Mouse (Mus musculus) limb, embryonic 14.5 days (tissue): ENCODE measurements around the gene Ugt1a2. TPM values are rescaled to one million over a fixed set of nuclear protein-coding genes. Genes with fewer than 3 reads are reported as not detected.

Source experiments
- ATAC-seq: fragments of 200-750 bp; cut with Nextera tagmentation; 2 replicates; pipeline ENCODE4 v1.8.0; 2017; ENCODE audit warnings: low read depth, moderate number of reproducible peaks, moderate TSS enrichment; ENCODE audit not compliant: low FRiP score
- DNase-seq: peaks from one replicate; pipeline ENCODE4 v3.0.0-alpha.2; 2015; ENCODE audit warnings: low spot score
- H3K27ac ChIP-seq: fragments of 300-500 bp; sonication (generic); replicated peaks from 2 replicates; pipeline ENCODE4 v1.5.1; 2014; ENCODE audit warnings: low read depth, mild to moderate bottlenecking, low read length, moderate library complexity, mixed read lengths
- H3K27me3 ChIP-seq: fragments of 300-500 bp; sonication (generic); 2 replicates; pipeline ENCODE4 v1.6.1; 2014; ENCODE audit warnings: low read length, mixed read lengths; ENCODE audit not compliant: control insufficient read depth, insufficient read depth
- H3K36me3 ChIP-seq: fragments of 300-500 bp; sonication (generic); 2 replicates; pipeline ENCODE4 v1.6.1; 2014; ENCODE audit warnings: mild to moderate bottlenecking, low read length, moderate library complexity, mixed read lengths; ENCODE audit not compliant: control insufficient read depth, insufficient read depth
- H3K4me1 ChIP-seq: fragments of 300-500 bp; sonication (generic); 2 replicates; pipeline ENCODE4 v1.6.1; 2014; ENCODE audit warnings: antibody characterized with exemption, low read length, mixed read lengths; ENCODE audit not compliant: control insufficient read depth, insufficient read depth
- H3K4me2 ChIP-seq: fragments of 300-500 bp; sonication (generic); replicated peaks from 2 replicates; pipeline ENCODE4 v1.6.1; 2014; ENCODE audit warnings: low read depth, mild to moderate bottlenecking, low read length, moderate library complexity; ENCODE audit not compliant: severe bottlenecking
- H3K4me3 ChIP-seq: fragments of 300-500 bp; sonication (generic); replicated peaks from 2 replicates; pipeline ENCODE4 v1.5.1; 2014; ENCODE audit warnings: low read length
- H3K9ac ChIP-seq: fragments of 300-500 bp; sonication (generic); 2 replicates; pipeline ENCODE4 v1.6.1; 2014; ENCODE audit warnings: mild to moderate bottlenecking, low read depth, low read length, moderate library complexity; ENCODE audit not compliant: severe bottlenecking
- H3K9me3 ChIP-seq: fragments of 300-500 bp; sonication (generic); 2 replicates; pipeline ENCODE4 v1.6.1; 2016; ENCODE audit warnings: low read length; ENCODE audit not compliant: control insufficient read depth
- POLR2A ChIP-seq: fragments of 200-500 bp; IDR thresholded peaks from 2 replicates; pipeline ENCODE4 v1.8.0; 2012; ENCODE audit warnings: inconsistent platforms, mild to moderate bottlenecking, moderate library complexity, borderline replicate concordance; ENCODE audit not compliant: insufficient read depth, insufficient read length; ENCODE audit errors: extremely low read depth
- WGBS: fragments of 180-500 bp; shearing (Covaris S2); extraction: QIAGEN DNeasy Blood & Tissue Kit; methylation state at CpG from one replicate; pipeline ENCODE4 v1.1.7; 2014; 5-methylcytosine and 5-hydroxymethylcytosine counted together
- polyA plus RNA-seq, 2 experiments: library from polyadenylated mRNA; depleted of rRNA in 1 of 2; stranded (reverse) in 1 of 2; unstranded in 1 of 2; fragments of >200 nt; fragmentation: Nextera tagmentation in 1 of 2; extraction: Ambion mirVana in 1 of 2; gene quantifications; 2 replicates each; pipeline versions ENCODE4 v1.2.1 to v1.2.3; 2012 to 2014

Gene Ugt1a2
- polyA plus RNA-seq, 2 experiments = 0.04 TPM; not detected in 1

DNA sequence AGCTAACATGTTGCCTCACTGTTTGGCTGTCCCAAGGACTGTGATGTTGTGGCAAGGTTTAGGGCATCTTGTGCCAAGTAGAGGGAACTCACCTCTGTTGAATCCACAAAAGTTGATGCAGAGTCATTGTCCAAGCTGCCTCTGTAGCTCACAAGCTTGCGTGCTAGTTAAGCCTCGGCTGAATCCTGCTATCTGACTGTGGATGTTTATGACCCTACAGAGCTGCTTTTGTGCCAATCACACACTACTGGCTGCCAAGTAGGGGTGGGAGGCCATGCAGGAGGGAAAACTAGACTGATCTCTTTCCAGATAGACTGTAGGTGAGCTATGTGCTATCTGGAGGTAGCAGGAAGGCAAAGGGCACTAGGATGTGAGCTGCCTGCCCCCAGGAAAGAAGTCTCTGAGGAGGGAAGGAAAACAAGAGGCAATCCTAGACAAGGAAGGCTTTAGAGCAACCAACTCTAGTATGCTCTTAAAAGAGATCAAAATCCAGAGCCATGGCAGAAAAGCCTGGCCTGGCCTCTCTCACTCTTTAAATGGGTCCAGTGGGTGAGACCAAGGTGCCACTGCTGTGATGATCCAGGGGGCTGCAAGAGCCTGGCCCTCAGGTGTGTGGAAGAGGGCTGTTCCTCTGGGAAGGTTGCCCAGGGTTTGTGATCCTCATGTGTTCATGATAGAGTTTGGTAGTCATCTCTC is 13.5 kb downstream of the Ugt1a2 start:
- Histone ChIP-seq H3K4me3 (no peak overlapping the region), H3K9me3 (peaks cover 61% of the 10 kb centered on the region), H3K9ac (no peak overlapping the region), H3K4me2 (no peak overlapping the region), H3K27ac (no peak overlapping the region), H3K4me1 (no peaks in the 10 kb centered on the region), H3K27me3 (no peaks in the 10 kb centered on the region), H3K36me3 (no peaks in the 10 kb centered on the region)
- WGBS = 79% methylated on average over 2 of the region's 2 CpGs
- ATAC-seq = no peak
- no peak for TF ChIP-seq POLR2A
- peak; percentile 21 for DNase-seq

DNA sequence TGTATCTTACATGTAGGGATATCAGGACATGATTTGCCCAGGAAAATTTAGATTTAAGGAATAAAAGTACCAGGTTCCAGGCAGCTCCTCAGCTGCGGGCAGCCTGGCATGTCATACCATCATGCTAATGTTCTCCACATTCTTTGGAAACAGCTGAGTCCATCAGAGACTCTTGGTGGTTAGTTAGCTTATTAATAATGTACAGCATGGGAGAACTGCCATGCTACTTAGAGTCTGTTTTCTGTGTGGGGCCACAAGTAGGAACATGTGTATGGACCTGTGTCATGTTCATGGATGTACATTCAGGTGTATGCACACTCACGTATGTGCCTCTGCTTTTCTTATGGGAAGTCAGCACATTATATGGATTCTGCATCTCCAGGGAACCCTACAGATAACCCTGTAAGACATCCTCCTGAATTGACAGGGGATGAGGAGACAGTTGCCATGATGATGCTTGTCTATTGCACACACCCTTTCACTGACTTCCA is 14.1 kb downstream of the Ugt1a2 start:
- H3K4me2 ChIP-seq = no peak overlapping the region
- ATAC-seq (no peak), DNase-seq (peak; percentile 31)
- no peaks in the 10 kb centered on the region for H3K27me3 ChIP-seq
- no peak overlapping the region for H3K9ac ChIP-seq
- no peaks in the 10 kb centered on the region for H3K36me3 ChIP-seq
- no peaks in the 10 kb centered on the region for H3K4me1 ChIP-seq
- no peak overlapping the region for H3K27ac ChIP-seq
- no peak for TF ChIP-seq POLR2A
- H3K4me3 ChIP-seq = no peak overlapping the region
- 75% methylated on average over 2 of the region's 2 CpGs for WGBS
- H3K9me3 ChIP-seq = peaks cover 61% of the 10 kb centered on the region

DNA sequence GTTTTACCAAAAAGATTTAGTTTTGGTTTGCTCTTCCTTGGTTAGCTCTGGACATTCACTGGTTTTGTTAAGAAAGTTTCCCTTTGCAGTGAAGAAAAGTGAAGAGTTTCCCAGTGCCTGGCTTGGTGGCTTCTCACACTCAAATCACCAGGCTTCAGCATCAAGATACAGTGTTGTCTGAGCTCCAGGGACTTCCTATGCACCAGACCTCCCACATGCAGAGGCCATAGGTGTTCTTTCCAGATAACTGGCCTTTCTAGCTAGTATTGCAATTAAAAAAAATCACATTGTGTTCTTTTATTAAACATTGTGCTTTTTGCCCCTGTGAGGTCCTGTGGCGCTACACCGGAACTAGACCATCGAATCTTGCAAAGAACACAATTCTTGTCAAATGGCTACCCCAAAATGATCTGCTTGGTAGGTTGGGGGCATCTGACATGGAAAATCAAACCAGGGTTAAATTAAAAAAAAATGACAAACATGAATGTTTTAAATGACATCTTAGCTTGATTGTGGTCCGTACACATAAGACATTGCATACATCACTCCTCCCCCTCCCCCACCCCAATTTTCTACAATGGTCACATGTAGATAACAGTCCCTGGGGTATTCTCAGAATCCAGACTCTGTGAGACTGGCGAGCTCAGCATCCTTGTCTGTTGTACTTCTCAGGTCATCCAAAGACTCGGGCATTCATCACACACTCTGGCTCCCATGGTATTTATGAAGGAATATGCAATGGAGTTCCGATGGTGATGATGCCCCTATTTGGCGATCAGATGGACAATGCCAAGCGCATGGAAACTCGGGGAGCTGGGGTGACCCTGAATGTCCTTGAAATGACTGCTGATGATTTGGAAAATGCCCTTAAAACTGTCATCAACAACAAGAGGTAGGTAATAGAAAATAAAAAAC is 15.3 kb downstream of the Ugt1a2 start:
- H3K27ac ChIP-seq = no peak overlapping the region
- WGBS = 69% methylated on average over 10 of the region's 10 CpGs
- no peak for TF ChIP-seq POLR2A
- no peaks in the 10 kb centered on the region for H3K27me3 ChIP-seq
- peaks cover 61% of the 10 kb centered on the region for H3K9me3 ChIP-seq
- H3K36me3 ChIP-seq = no peaks in the 10 kb centered on the region
- ATAC-seq = no peak
- no peak overlapping the region for H3K9ac ChIP-seq
- H3K4me1 ChIP-seq = no peaks in the 10 kb centered on the region
- H3K4me3 ChIP-seq = no peak overlapping the region
- H3K4me2 ChIP-seq = no peak overlapping the region
- peak; percentile 7 for DNase-seq

DNA sequence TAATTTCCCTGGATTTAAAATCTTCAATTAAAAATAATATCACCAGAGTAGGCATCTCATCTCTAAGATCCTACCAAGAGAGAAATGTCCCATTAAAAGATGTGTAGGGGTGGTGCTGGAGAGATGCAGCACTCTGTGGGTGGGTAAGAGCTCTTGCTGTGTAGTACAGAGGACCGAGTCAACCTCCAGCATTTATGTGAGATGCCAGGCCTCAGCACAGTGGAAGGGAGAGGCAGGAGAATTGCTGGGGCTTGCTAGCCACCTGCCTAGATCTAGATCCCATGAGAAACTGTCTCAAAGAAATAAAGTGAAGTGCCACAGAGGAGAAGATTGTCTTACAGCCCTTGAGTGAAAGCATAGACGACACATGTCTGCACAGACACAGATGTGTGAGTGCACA is 16.1 kb downstream of the Ugt1a2 start:
- WGBS = 55% methylated on average over 2 of the region's 2 CpGs
- Histone ChIP-seq H3K4me3 (no peak overlapping the region), H3K9ac (no peak overlapping the region), H3K4me2 (no peak overlapping the region), H3K36me3 (no peaks in the 10 kb centered on the region), H3K27ac (no peak overlapping the region), H3K4me1 (no peaks in the 10 kb centered on the region), H3K9me3 (peaks cover 58% of the 10 kb centered on the region), H3K27me3 (no peaks in the 10 kb centered on the region)
- DNase-seq = no peak
- TF ChIP-seq POLR2A = no peak
- ATAC-seq = no peak

DNA sequence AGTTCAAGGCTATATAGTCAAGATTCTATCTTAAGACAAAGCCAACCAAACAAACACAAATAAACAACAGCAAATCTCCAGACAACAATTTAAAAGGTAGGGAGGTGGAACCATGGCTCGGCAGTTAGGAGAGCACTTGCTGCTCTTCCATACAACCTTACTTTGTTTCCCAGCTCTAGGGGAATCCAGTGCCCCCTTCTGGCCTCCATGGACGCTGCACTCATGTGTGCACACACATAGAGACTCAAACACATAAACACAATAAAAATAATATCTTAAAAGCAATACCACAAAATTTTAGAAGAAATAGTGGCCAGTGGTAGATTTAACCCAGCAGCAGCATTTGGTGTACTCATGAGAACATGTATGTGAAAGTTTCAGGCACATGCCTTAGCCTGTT is 16.7 kb downstream of the Ugt1a2 start:
- H3K4me3 ChIP-seq = no peak overlapping the region
- no peaks in the 10 kb centered on the region for H3K36me3 ChIP-seq
- no peak overlapping the region for H3K9ac ChIP-seq
- H3K27me3 ChIP-seq = no peaks in the 10 kb centered on the region
- no peak for ATAC-seq
- H3K27ac ChIP-seq = no peak overlapping the region
- no peak for DNase-seq
- H3K9me3 ChIP-seq = peaks cover 54% of the 10 kb centered on the region
- no peaks in the 10 kb centered on the region for H3K4me1 ChIP-seq
- 59% methylated on average over 2 of the region's 2 CpGs for WGBS
- H3K4me2 ChIP-seq = no peak overlapping the region
- no peak for TF ChIP-seq POLR2A
